Mouse (Mus musculus) hindbrain, embryonic 11.5 days (tissue): ENCODE measurements around the gene Carmil1. TPM values are rescaled to one million over a fixed set of nuclear protein-coding genes. Genes with fewer than 3 reads are reported as not detected.
"Not testable (repeated sequence)": the region's sequence is repeated elsewhere in the genome, so short reads cannot be mapped to it uniquely, and the experiment has no call there.

Source experiments
- ATAC-seq: fragments of 200-750 bp; cut with Nextera tagmentation; 2 replicates; pipeline ENCODE4 v1.8.0; 2017; ENCODE audit warnings: mild to moderate bottlenecking, moderate TSS enrichment, moderate library complexity; ENCODE audit not compliant: low FRiP score
- DNase-seq: peaks from one replicate; pipeline ENCODE4 v3.0.0-alpha.2; 2015; ENCODE audit warnings: low spot score
- H3K27ac ChIP-seq: fragments of 300-500 bp; sonication (generic); 2 replicates; pipeline ENCODE4 v1.5.1; 2014; ENCODE audit warnings: mild to moderate bottlenecking, low read depth, low read length
- H3K27me3 ChIP-seq: fragments of 300-500 bp; sonication (generic); 2 replicates; pipeline ENCODE4 v1.6.1; 2014; ENCODE audit warnings: mild to moderate bottlenecking, low read length, moderate library complexity, mixed read lengths; ENCODE audit not compliant: control insufficient read depth, insufficient read depth
- H3K36me3 ChIP-seq: fragments of 300-500 bp; sonication (generic); 2 replicates; pipeline ENCODE4 v1.6.1; 2014; ENCODE audit warnings: mild to moderate bottlenecking, low read length, moderate library complexity, mixed read lengths; ENCODE audit not compliant: control insufficient read depth, insufficient read depth
- H3K4me1 ChIP-seq: fragments of 300-500 bp; sonication (generic); replicated peaks from 2 replicates; pipeline ENCODE4 v1.6.1; 2014; ENCODE audit warnings: low read length, mixed read lengths; ENCODE audit not compliant: control insufficient read depth, insufficient read depth
- H3K4me2 ChIP-seq: fragments of 300-500 bp; sonication (generic); replicated peaks from 2 replicates; pipeline ENCODE4 v1.6.1; 2014; ENCODE audit warnings: mild to moderate bottlenecking, low read depth, low read length
- H3K4me3 ChIP-seq: fragments of 300-500 bp; sonication (generic); 2 replicates; pipeline ENCODE4 v1.5.1; 2014; ENCODE audit warnings: low read depth, low read length
- H3K9ac ChIP-seq: fragments of 300-500 bp; sonication (generic); 2 replicates; pipeline ENCODE4 v1.6.1; 2014; ENCODE audit warnings: low read depth, low read length
- H3K9me3 ChIP-seq: fragments of 300-500 bp; sonication (generic); 2 replicates; pipeline ENCODE4 v1.6.1; 2016; ENCODE audit warnings: low read length; ENCODE audit not compliant: control insufficient read depth
- WGBS: fragments of 180-500 bp; shearing (Covaris S2); extraction: QIAGEN DNeasy Blood & Tissue Kit; methylation state at CpG from one replicate; pipeline ENCODE4 v1.1.7; 2014; 5-methylcytosine and 5-hydroxymethylcytosine counted together
- polyA plus RNA-seq: library from polyadenylated mRNA; unstranded; fragments of >200 nt; fragmentation: Nextera tagmentation; extraction: Ambion mirVana; gene quantifications from 2 replicates; pipeline ENCODE4 v1.2.1, GENCODE M21; 2014

The Carmil1 gene
- polyA plus RNA-seq, 1 experiment from 2014 or later: 18.3 TPM

DNA sequence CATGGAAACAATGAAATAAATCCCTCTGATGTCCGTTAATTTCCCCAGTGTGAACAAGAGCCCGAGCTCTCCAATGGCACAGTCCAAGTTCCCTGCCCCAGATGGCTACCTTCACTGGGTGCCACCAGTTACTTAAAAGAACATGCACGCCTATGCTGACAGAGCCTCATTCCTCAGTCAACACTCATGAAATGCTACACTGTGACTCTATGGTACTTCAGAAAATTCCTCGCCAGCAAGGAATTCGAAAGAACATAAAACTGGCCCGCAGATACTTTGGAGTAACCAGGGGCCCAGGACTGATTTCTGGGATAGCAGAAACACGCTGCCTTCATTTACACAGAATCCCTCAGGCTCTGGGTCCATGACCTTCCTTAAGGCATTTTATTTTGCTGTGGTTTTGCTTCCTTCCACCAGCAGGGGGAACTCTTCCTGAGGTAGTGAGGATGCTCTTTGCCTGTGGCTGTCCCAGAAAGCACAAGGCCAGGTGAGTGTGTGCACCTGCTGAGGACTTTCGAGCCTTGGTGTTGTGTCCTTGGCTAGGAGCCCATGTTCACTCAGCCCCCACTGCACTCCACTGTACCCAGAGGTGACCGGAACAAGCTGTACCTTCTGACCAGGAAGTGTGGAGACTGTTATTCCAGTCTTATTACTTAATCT, 167.8 kb downstream of the Carmil1 start:
- H3K9me3 ChIP-seq: no peaks in the 10 kb centered on the region
- 77% methylated on average over 9 of the region's 9 CpGs for WGBS
- H3K9ac ChIP-seq: no peak overlapping the region
- H3K36me3 ChIP-seq: no peaks in the 10 kb centered on the region
- no peaks in the 10 kb centered on the region for H3K4me1 ChIP-seq
- no peak overlapping the region for H3K4me3 ChIP-seq
- ATAC-seq: no peak
- H3K4me2 ChIP-seq: no peak overlapping the region
- H3K27ac ChIP-seq: no peak overlapping the region
- DNase-seq: peak; percentile 72
- H3K27me3 ChIP-seq: no peaks in the 10 kb centered on the region

DNA sequence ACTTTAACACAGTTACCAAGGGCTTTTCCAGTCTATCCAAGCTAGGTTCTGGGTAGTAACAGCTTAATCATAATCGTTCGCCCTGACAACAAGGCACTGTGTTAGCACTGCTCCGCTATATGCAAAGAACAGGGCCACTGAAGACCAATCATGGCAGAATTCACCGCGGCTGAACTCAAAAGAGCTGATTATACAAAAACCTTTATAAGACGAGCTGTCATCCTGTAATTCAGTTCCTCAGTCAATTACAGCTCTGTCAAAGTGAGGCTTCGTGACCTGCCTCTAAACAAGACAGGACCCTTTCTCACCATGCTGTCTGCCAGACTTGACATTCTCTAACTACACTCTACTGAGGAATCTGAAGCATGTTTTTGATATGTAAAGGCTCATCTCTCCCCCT, 170.3 kb downstream of the Carmil1 start:
- 70% methylated on average over 7 of the region's 7 CpGs for WGBS
- ATAC-seq (no peak), DNase-seq (no peak)
- no peak overlapping the region for H3K9ac ChIP-seq
- no peak overlapping the region for H3K4me3 ChIP-seq
- H3K27ac ChIP-seq: no peak overlapping the region
- H3K9me3 ChIP-seq: no peaks in the 10 kb centered on the region
- no peaks in the 10 kb centered on the region for H3K27me3 ChIP-seq
- H3K4me1 ChIP-seq: no peaks in the 10 kb centered on the region
- no peaks in the 10 kb centered on the region for H3K36me3 ChIP-seq
- no peak overlapping the region for H3K4me2 ChIP-seq

DNA sequence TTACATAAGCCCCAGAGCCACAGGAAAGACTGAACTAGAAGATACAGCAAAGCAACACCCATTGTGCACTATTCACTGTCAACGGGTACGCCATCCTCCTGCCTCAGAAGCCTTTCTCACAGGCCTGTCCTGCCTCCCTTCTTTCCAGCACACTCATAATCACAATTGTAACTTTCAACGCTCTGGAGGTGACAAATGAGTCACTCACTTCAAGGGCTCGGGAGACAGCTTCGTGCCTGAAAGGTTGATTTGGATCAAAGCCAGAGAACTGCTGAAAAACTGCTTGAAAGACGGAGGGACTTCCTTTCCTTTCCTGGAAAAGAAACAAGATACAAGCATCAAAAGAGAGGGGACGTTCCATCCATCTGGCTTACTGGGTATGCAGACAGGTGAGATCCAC, 172.3 kb downstream of the Carmil1 start:
- Histone ChIP-seq H3K4me2 (no peak overlapping the region), H3K9me3 (no peaks in the 10 kb centered on the region), H3K27me3 (no peaks in the 10 kb centered on the region), H3K36me3 (no peaks in the 10 kb centered on the region), H3K9ac (no peak overlapping the region), H3K4me3 (no peak overlapping the region), H3K27ac (no peak overlapping the region), H3K4me1 (no peaks in the 10 kb centered on the region)
- DNase-seq: no peak
- WGBS: 64% methylated on average over 7 of the region's 7 CpGs
- no peak for ATAC-seq

GRCm38 (mm10) chr13:24107058-24107457, 173.5 kb downstream of the Carmil1 start:
- WGBS: 93% methylated on average over 3 of the region's 3 CpGs
- no peaks in the 10 kb centered on the region for H3K4me1 ChIP-seq
- no peaks in the 10 kb centered on the region for H3K27me3 ChIP-seq
- H3K9me3 ChIP-seq: no peaks in the 10 kb centered on the region
- H3K27ac ChIP-seq: no peak overlapping the region
- no peak for ATAC-seq
- H3K4me2 ChIP-seq: no peak overlapping the region
- no peak overlapping the region for H3K9ac ChIP-seq
- H3K4me3 ChIP-seq: no peak overlapping the region
- H3K36me3 ChIP-seq: no peaks in the 10 kb centered on the region
- DNase-seq: no peak

GRCm38 (mm10) chr13:24105838-24106237, 174.8 kb downstream of the Carmil1 start:
- WGBS: 92% methylated on average over 5 of the region's 5 CpGs
- H3K27ac ChIP-seq: no peak overlapping the region

DNA sequence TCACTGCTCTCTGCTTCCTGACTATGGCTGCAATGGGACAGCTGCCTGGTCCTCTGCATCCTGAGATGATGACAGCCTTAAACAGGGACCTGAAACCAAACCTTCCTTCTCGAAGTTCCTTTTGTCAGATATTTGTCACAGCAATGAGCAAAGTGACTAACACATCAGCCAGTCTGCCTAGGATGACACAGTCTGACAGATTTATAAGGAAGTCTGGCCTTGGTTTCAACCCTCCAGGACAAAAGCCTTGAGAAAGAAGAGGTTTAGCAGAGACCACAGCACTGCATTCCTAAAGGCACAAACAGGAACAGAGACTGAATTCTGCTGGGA, 175.3 kb downstream of the Carmil1 start:
- Histone ChIP-seq H3K4me2 (no peak overlapping the region), H3K9ac (no peak overlapping the region), H3K27me3 (no peaks in the 10 kb centered on the region), H3K9me3 (no peaks in the 10 kb centered on the region), H3K27ac (no peak overlapping the region), H3K4me3 (no peak overlapping the region), H3K4me1 (no peaks in the 10 kb centered on the region), H3K36me3 (no peaks in the 10 kb centered on the region)
- no peak for DNase-seq
- no peak for ATAC-seq
- WGBS: 68% methylated on average over 1 of the region's 1 CpGs

More at GRCm38 (mm10) chr13:24105838-24106237, 174.8 kb downstream of the Carmil1 start:
- ATAC-seq: no peak
- no peak overlapping the region for H3K9ac ChIP-seq
- H3K36me3 ChIP-seq: no peaks in the 10 kb centered on the region
- H3K4me3 ChIP-seq: no peak overlapping the region
- H3K27me3 ChIP-seq: no peaks in the 10 kb centered on the region
- H3K4me1 ChIP-seq: no peaks in the 10 kb centered on the region
- H3K9me3 ChIP-seq: no peaks in the 10 kb centered on the region
- DNase-seq: no peak
- H3K4me2 ChIP-seq: no peak overlapping the region

GRCm38 (mm10) chr13:24104611-24105339, 175.8 kb downstream of the Carmil1 start:
- not testable (repeated sequence) for H3K36me3 ChIP-seq, H3K9ac ChIP-seq, ATAC-seq, H3K27ac ChIP-seq, H3K4me2 ChIP-seq, H3K4me1 ChIP-seq, H3K27me3 ChIP-seq, H3K9me3 ChIP-seq, H3K4me3 ChIP-seq, DNase-seq
- 71% methylated on average over 9 of the region's 9 CpGs for WGBS

- Histone ChIP-seq H3K9me3 (no peaks in the 10 kb centered on the region), H3K4me2 (no peak overlapping the region), H3K36me3 (no peaks in the 10 kb centered on the region), H3K4me1 (no peaks in the 10 kb centered on the region), H3K4me3 (no peak overlapping the region), H3K9ac (no peak overlapping the region), H3K27ac (no peak overlapping the region), H3K27me3 (no peaks in the 10 kb centered on the region)
- ATAC-seq (no peak), DNase-seq (no peak)
- WGBS: 75% methylated on average over 4 of the region's 4 CpGs
Observed at GRCm38 (mm10) chr13:24104016-24104415, 176.6 kb downstream of the Carmil1 start.

DNA sequence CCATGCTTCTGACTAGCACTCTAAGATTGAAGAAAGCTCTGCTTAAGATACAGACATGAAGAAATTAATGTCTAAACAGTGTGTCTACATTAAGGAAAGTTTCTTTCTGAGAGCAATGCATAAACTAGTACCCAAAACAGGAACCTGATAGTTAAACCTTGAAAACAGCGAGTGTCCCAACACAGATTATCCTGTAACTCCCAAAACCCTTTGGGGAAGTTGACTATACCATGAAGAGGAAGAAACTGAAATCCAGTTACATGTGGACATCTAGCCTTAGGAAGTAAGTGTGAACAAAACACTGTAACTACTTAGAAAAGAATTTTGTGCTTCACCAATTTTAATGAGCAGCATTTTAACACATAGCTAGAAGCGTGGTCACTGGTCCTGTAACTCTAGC, 177.4 kb downstream of the Carmil1 start:
- Histone ChIP-seq H3K36me3 (no peaks in the 10 kb centered on the region), H3K9me3 (no peaks in the 10 kb centered on the region), H3K4me1 (no peaks in the 10 kb centered on the region), H3K4me3 (no peak overlapping the region), H3K4me2 (no peak overlapping the region), H3K27me3 (no peaks in the 10 kb centered on the region), H3K27ac (no peak overlapping the region), H3K9ac (no peak overlapping the region)
- ATAC-seq: no peak
- 91% methylated on average over 2 of the region's 2 CpGs for WGBS
- DNase-seq: no peak
